Mouse (Mus musculus) midbrain, embryonic 15.5 days (tissue): ENCODE measurements around the gene Olfr180. TPM values are rescaled to one million over a fixed set of nuclear protein-coding genes. Genes with fewer than 3 reads are reported as not detected.

Experiments
- ATAC-seq: fragments of 200-750 bp; cut with Nextera tagmentation; replicated peaks from 2 replicates; pipeline ENCODE4 v1.8.0; 2017; ENCODE audit warnings: moderate TSS enrichment
- H3K27ac ChIP-seq: fragments of 300-500 bp; sonication (generic); 2 replicates; pipeline ENCODE4 v1.5.1; 2015; ENCODE audit warnings: mild to moderate bottlenecking, inconsistent platforms
- H3K27me3 ChIP-seq: fragments of 300-500 bp; sonication (generic); replicated peaks from 2 replicates; pipeline ENCODE4 v1.6.1; 2015; ENCODE audit warnings: inconsistent platforms
- H3K36me3 ChIP-seq: fragments of 300-500 bp; sonication (generic); replicated peaks from 2 replicates; pipeline ENCODE4 v1.6.1; 2015; ENCODE audit warnings: inconsistent platforms
- H3K4me1 ChIP-seq: fragments of 300-500 bp; sonication (generic); 2 replicates; pipeline ENCODE4 v1.6.1; 2015; ENCODE audit warnings: inconsistent platforms
- H3K4me2 ChIP-seq: fragments of 300-500 bp; sonication (generic); 2 replicates; pipeline ENCODE4 v1.6.1; 2015; ENCODE audit warnings: inconsistent platforms, mild to moderate bottlenecking, moderate library complexity
- H3K4me3 ChIP-seq: fragments of 300-500 bp; sonication (generic); 2 replicates; pipeline ENCODE4 v1.5.1; 2015; ENCODE audit warnings: mild to moderate bottlenecking, inconsistent platforms
- H3K9ac ChIP-seq: fragments of 300-500 bp; sonication (generic); 2 replicates; pipeline ENCODE4 v1.6.1; 2015; ENCODE audit warnings: mild to moderate bottlenecking, inconsistent platforms
- H3K9me3 ChIP-seq: fragments of 300-500 bp; sonication (generic); 2 replicates; pipeline ENCODE4 v1.6.1; 2016; ENCODE audit warnings: inconsistent platforms
- WGBS: fragments of 180-500 bp; shearing (Covaris S2); methylation state at CpG from one replicate; pipeline ENCODE4 v1.1.7; 2015; ENCODE audit warnings: mixed read lengths; 5-methylcytosine and 5-hydroxymethylcytosine counted together
- polyA plus RNA-seq: library from polyadenylated mRNA; unstranded; fragments of >200 nt; fragmentation: Nextera tagmentation; extraction: Ambion mirVana; gene quantifications from 2 replicates; pipeline ENCODE4 v1.2.1, GENCODE M21; 2015

Gene Olfr180
- polyA plus RNA-seq: not detected in 2 replicates

DNA sequence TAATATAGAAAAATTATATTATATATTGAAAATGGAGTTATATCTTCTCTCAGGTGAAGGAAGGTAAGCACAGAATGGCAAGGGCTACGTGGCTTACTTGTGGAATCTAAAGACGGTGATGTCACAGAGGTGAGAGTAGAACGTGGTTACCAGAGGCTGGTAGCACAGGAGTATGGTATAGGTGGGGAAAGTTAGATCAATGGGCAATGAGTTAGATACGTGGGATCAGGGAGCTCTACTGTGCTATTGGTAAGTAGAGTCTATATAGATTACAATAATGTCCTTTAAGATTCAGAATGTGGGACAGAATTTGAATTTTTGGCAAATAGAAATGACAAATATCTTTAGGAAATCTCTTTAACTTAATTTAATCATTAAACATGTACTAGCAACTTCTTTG lies at the start of gene Olfr180:
TSS of gene Olfr180 (minus strand) at position 101 of the 400 bp plus-strand sequence.
- no peaks in the 10 kb centered on the region for H3K27me3 ChIP-seq
- 82% methylated on average over 4 of the region's 4 CpGs for WGBS
- no peak within 1 kb of the TSS for H3K4me2 ChIP-seq
- ATAC-seq: no peak
- no peaks in the 10 kb centered on the region for H3K4me1 ChIP-seq
- no peaks in the 10 kb centered on the region for H3K36me3 ChIP-seq
- H3K27ac ChIP-seq: no peak within 1 kb of the TSS
- no peak within 1 kb of the TSS for H3K4me3 ChIP-seq
- H3K9me3 ChIP-seq: no peaks in the 10 kb centered on the region
- H3K9ac ChIP-seq: no peak within 1 kb of the TSS

DNA sequence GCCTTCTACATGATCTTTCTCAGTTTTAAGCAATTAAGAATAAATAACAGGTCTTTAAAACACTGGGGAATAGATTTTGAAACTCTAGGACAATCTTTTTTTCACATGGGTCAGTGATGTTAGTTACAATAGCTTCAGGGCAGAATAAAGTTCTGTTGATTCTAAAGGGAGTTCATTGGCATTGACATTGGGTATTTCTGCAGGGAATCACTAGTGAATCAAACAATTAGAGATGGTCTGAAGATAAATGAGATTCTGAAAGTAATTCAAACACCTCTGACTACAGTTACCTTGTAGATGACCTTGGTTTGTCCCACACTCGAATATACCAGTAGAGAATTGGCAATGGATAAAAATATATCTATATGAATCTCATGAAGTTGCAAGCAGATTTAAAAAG lies 537 bp downstream of the Olfr180 start, which contains the start of gene Olfr181:
TSS of gene Olfr181 (minus strand) at position 101 of the 400 bp plus-strand sequence.
- no peaks in the 10 kb centered on the region for H3K4me1 ChIP-seq
- H3K4me2 ChIP-seq: no peak within 1 kb of the TSS
- ATAC-seq: no peak
- WGBS: 50% methylated on average over 1 of the region's 1 CpGs
- no peak within 1 kb of the TSS for H3K27ac ChIP-seq
- no peaks in the 10 kb centered on the region for H3K27me3 ChIP-seq
- H3K4me3 ChIP-seq: no peak within 1 kb of the TSS
- no peaks in the 10 kb centered on the region for H3K9me3 ChIP-seq
- H3K9ac ChIP-seq: no peak within 1 kb of the TSS
- no peaks in the 10 kb centered on the region for H3K36me3 ChIP-seq

DNA sequence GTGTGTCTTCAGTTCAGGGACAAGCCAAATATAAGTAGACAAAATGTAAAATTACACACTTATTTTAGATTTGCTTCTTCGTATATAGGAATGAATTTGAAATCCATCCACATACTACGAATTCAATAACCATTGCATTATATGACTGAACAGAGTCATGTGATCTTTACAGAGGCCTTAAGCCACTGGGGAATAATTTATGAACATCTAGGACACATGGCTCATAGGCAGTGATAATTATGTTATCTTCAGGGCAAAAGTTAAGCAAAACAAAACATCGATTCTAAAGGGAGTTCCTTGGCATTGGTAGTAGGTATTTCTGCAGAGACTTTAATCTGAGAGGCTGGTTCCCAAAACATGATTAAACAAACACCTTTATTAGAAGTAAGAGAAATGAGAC lies 37.2 kb downstream of the Olfr180 start, which contains the start of gene Olfr178:
TSS of gene Olfr178 (minus strand) at position 101 of the 400 bp plus-strand sequence.
- Histone ChIP-seq H3K36me3 (no peaks in the 10 kb centered on the region), H3K27me3 (no peaks in the 10 kb centered on the region), H3K27ac (no peak within 1 kb of the TSS), H3K4me2 (no peak within 1 kb of the TSS), H3K4me1 (no peaks in the 10 kb centered on the region), H3K4me3 (no peak within 1 kb of the TSS), H3K9ac (no peak within 1 kb of the TSS), H3K9me3 (no peaks in the 10 kb centered on the region)
- no peak for ATAC-seq
- 90% methylated on average over 3 of the region's 3 CpGs for WGBS

DNA sequence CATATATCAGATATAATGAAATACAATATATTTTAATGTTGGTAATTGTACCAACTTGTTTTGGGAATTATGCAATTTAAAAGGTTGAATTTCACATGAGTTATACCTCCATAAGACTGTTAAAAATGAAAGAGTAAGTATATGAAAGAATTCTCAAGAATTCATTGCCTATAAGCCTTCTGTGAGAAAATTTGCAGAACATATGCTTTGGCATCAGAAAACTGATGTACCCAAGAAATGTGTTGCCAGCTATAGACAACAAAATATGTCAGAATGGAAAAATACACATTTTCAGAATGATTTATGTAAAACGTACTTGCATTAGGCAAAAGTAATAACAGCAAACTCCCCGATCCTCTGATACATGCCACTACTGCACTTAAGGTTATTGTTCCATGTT lies 44.8 kb downstream of the Olfr180 start:
- H3K27me3 ChIP-seq: no peaks in the 10 kb centered on the region
- H3K4me1 ChIP-seq: no peaks in the 10 kb centered on the region
- no peaks in the 10 kb centered on the region for H3K9me3 ChIP-seq
- H3K4me3 ChIP-seq: no peak overlapping the region
- H3K36me3 ChIP-seq: no peaks in the 10 kb centered on the region
- no peak overlapping the region for H3K27ac ChIP-seq
- ATAC-seq: no peak
- H3K4me2 ChIP-seq: no peak overlapping the region
- H3K9ac ChIP-seq: no peak overlapping the region
- 94% methylated on average over 2 of the region's 2 CpGs for WGBS

DNA sequence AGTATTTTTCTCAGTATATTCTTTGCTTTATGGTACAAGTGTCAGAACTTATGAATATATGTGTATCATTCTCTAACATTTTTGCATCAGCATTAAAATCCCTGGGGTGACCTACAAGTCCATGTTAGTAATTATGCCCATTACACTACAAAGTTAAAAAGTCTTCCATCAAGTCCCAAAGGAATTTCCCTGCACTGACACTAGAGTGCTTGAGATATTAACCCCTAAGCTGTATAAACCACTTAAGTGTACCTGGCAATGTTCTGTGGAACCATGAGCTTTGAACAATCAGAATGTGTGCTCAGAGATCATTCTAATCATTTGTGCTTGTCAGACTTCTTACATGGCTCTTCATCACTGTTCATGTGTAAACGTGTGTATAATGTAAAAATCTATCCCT lies 54.5 kb downstream of the Olfr180 start, which contains the start of gene Olfr177:
TSS of gene Olfr177 (minus strand) at position 101 of the 400 bp plus-strand sequence.
- Histone ChIP-seq H3K9me3 (no peaks in the 10 kb centered on the region), H3K4me3 (no peak within 1 kb of the TSS), H3K4me1 (no peaks in the 10 kb centered on the region), H3K9ac (no peak within 1 kb of the TSS), H3K4me2 (no peak within 1 kb of the TSS), H3K27me3 (no peaks in the 10 kb centered on the region), H3K36me3 (no peaks in the 10 kb centered on the region), H3K27ac (no peak within 1 kb of the TSS)
- no peak for ATAC-seq
- 58% methylated on average over 1 of the region's 1 CpGs for WGBS

Other genes starting within 250 kb of the Olfr180 start
- gene Gpr15, start 210.3 kb downstream of the Olfr180 start, polyA plus RNA-seq: 0.13 TPM in 1 of 2 replicates, not detected in the other
- gene Cldnd1, start 201.5 kb downstream of the Olfr180 start, polyA plus RNA-seq: 124 and 130 TPM in 2 replicates
- gene Olfr172, start 166.2 kb downstream of the Olfr180 start, polyA plus RNA-seq: not detected in 2 replicates
- gene Olfr173, start 129.1 kb downstream of the Olfr180 start, polyA plus RNA-seq: not detected in 2 replicates
- gene Olfr175-ps1, start 102.6 kb downstream of the Olfr180 start, polyA plus RNA-seq: not detected in 2 replicates
- gene Olfr177, start 54.6 kb downstream of the Olfr180 start, polyA plus RNA-seq: not detected in 2 replicates
- gene Olfr178, start 37.3 kb downstream of the Olfr180 start, polyA plus RNA-seq: not detected in 2 replicates
- gene Olfr181, start 637 bp downstream of the Olfr180 start, polyA plus RNA-seq: not detected in 2 replicates
- gene Olfr183, start 66.0 kb upstream of the Olfr180 start, polyA plus RNA-seq: not detected in 2 replicates
- not detected in 2 replicates for gene Olfr186, start 100.9 kb upstream of the Olfr180 start, polyA plus RNA-seq
- gene Olfr187, start 110.4 kb upstream of the Olfr180 start, polyA plus RNA-seq: not detected in 2 replicates
- gene Olfr190, start 148.6 kb upstream of the Olfr180 start, polyA plus RNA-seq: not detected in 2 replicates
- gene Olfr191, start 160.4 kb upstream of the Olfr180 start, polyA plus RNA-seq: not detected in 2 replicates
- gene Olfr193, start 182.5 kb upstream of the Olfr180 start, polyA plus RNA-seq: not detected in 2 replicates
- gene Olfr194, start 191.7 kb upstream of the Olfr180 start, polyA plus RNA-seq: not detected in 2 replicates
- gene Olfr195, start 217.7 kb upstream of the Olfr180 start, polyA plus RNA-seq: not detected in 2 replicates
- not detected in 2 replicates for gene Olfr196, start 241.1 kb upstream of the Olfr180 start, polyA plus RNA-seq